Mouse (Mus musculus) spleen, adult 2 months (tissue): Measurements from ENCODE around the gene Mmrn2. TPM values are rescaled to one million over a fixed set of nuclear protein-coding genes. Genes with fewer than 3 reads are reported as not detected.

Source experiments
- DNase-seq, 2 experiments: peaks; one replicate each; pipeline versions ENCODE4 v3.0.0 to v3.0.0-alpha.2; 2012 to 2021; ENCODE audit warnings: low spot score in 2 of 2, low read depth in 1 of 2
- H3K27ac ChIP-seq: fragments of 200-500 bp; 2 replicates; pipeline ENCODE4 v1.5.1; 2012; ENCODE audit warnings: low read length, inconsistent platforms; ENCODE audit not compliant: insufficient read depth
- H3K27me3 ChIP-seq: fragments of 200-500 bp; 2 replicates; pipeline ENCODE4 v1.6.1; 2012; ENCODE audit warnings: mild to moderate bottlenecking, moderate library complexity, low read length, inconsistent platforms; ENCODE audit not compliant: control insufficient read depth, insufficient read depth
- H3K36me3 ChIP-seq: fragments of 200-500 bp; 2 replicates; pipeline ENCODE4 v1.6.1; 2012; ENCODE audit warnings: mild to moderate bottlenecking, low read length, inconsistent platforms; ENCODE audit not compliant: control insufficient read depth, insufficient read depth
- H3K4me1 ChIP-seq: fragments of 200-500 bp; 2 replicates; pipeline ENCODE4 v1.6.1; 2011; ENCODE audit warnings: inconsistent platforms; ENCODE audit not compliant: control insufficient read depth, insufficient read depth, insufficient read length
- H3K4me3 ChIP-seq: fragments of 200-500 bp; 2 replicates; pipeline ENCODE4 v1.5.1; 2011; ENCODE audit warnings: mild to moderate bottlenecking, inconsistent platforms; ENCODE audit not compliant: insufficient read depth, insufficient read length; ENCODE audit errors: extremely low read depth
- CTCF ChIP-seq: fragments of 200-500 bp; IDR thresholded peaks from 2 replicates; pipeline ENCODE4 v1.5.1; 2011; ENCODE audit warnings: mild to moderate bottlenecking, inconsistent platforms; ENCODE audit not compliant: insufficient read depth, insufficient read length, insufficient replicate concordance; ENCODE audit errors: extremely low read depth
- POLR2A ChIP-seq: fragments of 200-500 bp; IDR thresholded peaks from 2 replicates; pipeline ENCODE4 v1.6.1; 2011; ENCODE audit warnings: low read depth, low read length, inconsistent platforms
- WGBS: fragments of 180-500 bp; shearing (Covaris S2); methylation state at CpG from one replicate; pipeline ENCODE4 v1.1.7; 2018; 5-methylcytosine and 5-hydroxymethylcytosine counted together
- polyA plus RNA-seq: library from polyadenylated mRNA; depleted of rRNA; stranded (reverse); fragments of >200 nt; gene quantifications from 2 replicates; pipeline ENCODE4 v1.2.3, GENCODE M21; 2012

Gene Mmrn2
- polyA plus RNA-seq, 1 experiment: 8.9 TPM

DNA sequence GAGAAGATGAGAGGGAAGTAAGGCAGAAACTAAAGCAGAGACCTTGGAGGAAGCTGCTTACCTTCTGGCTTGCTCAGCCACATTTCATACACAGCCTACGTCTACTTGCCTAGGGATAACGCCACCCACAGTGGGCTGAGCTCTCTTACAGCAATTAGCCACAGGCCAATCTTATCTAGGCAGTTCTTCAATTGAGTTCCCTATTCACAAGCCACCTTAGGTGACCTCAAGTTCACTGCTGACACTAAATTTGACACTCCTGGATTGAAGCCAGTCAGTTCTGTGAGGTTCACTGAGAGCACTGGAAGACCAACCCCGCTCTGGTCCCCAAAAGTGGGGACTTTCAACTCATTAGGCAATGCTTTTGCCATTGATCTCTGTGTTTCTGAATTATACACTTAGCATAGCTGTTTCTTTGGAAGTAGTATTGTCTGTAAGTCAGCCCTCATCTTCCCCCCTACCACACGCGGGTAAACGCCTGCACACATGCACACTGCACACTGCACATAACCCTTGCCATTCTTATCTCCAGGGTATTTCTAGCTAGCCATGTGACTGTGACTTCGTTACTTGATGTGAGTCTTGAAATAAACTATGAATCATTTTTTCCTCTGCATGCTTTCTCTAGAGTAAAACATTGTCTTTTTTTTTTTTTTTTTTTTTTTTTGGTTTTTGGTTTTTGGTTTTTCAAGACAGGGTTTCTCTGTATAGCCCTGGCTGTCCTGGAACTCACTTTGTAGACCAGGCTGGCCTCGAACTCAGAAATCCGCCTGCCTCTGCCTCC lies 7.8 kb downstream of the Mmrn2 start:
- 89% methylated on average over 9 of the region's 9 CpGs for WGBS
- no peaks in the 10 kb centered on the region for H3K36me3 ChIP-seq
- H3K4me3 ChIP-seq: no peak overlapping the region
- no peak for TF ChIP-seq POLR2A
- no peak for TF ChIP-seq CTCF
- no peaks in the 10 kb centered on the region for H3K4me1 ChIP-seq
- H3K27me3 ChIP-seq: no peaks in the 10 kb centered on the region
- no peak for DNase-seq
- no peak overlapping the region for H3K27ac ChIP-seq

DNA sequence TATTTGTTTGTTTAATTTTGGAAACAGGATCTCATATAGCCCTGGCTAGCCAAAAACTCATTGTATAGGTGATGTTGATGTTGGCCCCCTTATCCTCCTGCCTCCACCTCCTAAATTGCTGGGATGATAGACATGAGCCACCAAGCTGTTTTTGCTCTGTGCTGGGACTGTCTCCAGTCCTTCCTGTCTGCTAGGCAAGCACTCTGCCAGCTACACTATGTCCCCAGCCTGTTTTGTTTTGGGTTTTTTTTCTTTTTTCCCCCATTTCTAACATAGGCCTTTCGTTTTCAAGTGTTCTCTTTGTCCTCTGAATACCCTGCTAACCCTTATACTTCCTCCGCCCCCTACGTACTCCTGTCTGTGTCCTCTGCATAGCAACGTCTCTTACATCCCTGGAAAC lies 18.0 kb downstream of the Mmrn2 start:
- H3K27ac ChIP-seq: no peak overlapping the region
- no peaks in the 10 kb centered on the region for H3K4me1 ChIP-seq
- no peak overlapping the region for H3K4me3 ChIP-seq
- 80% methylated on average over 4 of the region's 4 CpGs for WGBS
- no peak for DNase-seq
- no peaks in the 10 kb centered on the region for H3K36me3 ChIP-seq
- no peaks in the 10 kb centered on the region for H3K27me3 ChIP-seq
- TF ChIP-seq POLR2A (no peak), CTCF (no peak)

- Histone ChIP-seq H3K27ac (no peak overlapping the region), H3K27me3 (no peaks in the 10 kb centered on the region), H3K36me3 (no peaks in the 10 kb centered on the region), H3K4me1 (no peaks in the 10 kb centered on the region), H3K4me3 (no peak overlapping the region)
- no peak for TF ChIP-seq POLR2A
- TF ChIP-seq CTCF: no peak
- no peak for DNase-seq
- 90% methylated on average over 5 of the region's 5 CpGs for WGBS
Observed at GRCm38 (mm10) chr14:34397871-34398270, 22.6 kb downstream of the Mmrn2 start.

GRCm38 (mm10) chr14:34398901-34399300 lies 23.6 kb downstream of the Mmrn2 start:
- Histone ChIP-seq H3K27me3 (no peaks in the 10 kb centered on the region), H3K27ac (no peak overlapping the region), H3K4me1 (no peaks in the 10 kb centered on the region), H3K36me3 (no peaks in the 10 kb centered on the region), H3K4me3 (no peak overlapping the region)
- WGBS: 88% methylated on average over 21 of the region's 21 CpGs
- no peak for DNase-seq
- TF ChIP-seq CTCF (no peak), POLR2A (no peak)

- WGBS: 89% methylated on average over 6 of the region's 6 CpGs
- Histone ChIP-seq H3K4me3 (no peak overlapping the region), H3K27ac (no peak overlapping the region), H3K27me3 (no peaks in the 10 kb centered on the region), H3K36me3 (no peaks in the 10 kb centered on the region), H3K4me1 (no peaks in the 10 kb centered on the region)
- no peak for DNase-seq
- TF ChIP-seq CTCF (no peak), POLR2A (no peak)
Observed at GRCm38 (mm10) chr14:34399301-34399700, 24.0 kb downstream of the Mmrn2 start.

DNA sequence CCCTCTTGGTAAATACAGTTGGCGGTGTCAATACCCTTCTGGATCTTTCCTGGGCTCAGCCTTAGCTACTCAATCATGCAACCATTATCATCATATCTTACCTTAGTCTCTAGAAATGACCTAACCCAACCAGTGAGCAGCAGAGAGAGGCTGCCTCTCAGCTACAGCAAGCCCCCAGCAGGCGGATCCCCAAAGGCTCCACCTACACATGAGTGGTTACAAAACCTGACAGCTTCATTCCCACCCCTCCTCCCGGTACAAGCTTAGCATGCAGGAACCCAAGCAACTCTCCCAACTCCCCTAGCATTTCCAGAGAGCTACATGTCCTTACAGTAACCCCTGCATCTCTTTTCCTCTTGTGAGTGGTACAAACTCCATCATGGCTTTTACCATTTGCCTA lies 24.8 kb downstream of the Mmrn2 start:
- H3K4me1 ChIP-seq: no peaks in the 10 kb centered on the region
- no peaks in the 10 kb centered on the region for H3K27me3 ChIP-seq
- no peak for TF ChIP-seq POLR2A
- TF ChIP-seq CTCF: no peak
- no peaks in the 10 kb centered on the region for H3K36me3 ChIP-seq
- no peak overlapping the region for H3K27ac ChIP-seq
- no peak for DNase-seq
- 90% methylated on average over 3 of the region's 3 CpGs for WGBS
- no peak overlapping the region for H3K4me3 ChIP-seq

DNA sequence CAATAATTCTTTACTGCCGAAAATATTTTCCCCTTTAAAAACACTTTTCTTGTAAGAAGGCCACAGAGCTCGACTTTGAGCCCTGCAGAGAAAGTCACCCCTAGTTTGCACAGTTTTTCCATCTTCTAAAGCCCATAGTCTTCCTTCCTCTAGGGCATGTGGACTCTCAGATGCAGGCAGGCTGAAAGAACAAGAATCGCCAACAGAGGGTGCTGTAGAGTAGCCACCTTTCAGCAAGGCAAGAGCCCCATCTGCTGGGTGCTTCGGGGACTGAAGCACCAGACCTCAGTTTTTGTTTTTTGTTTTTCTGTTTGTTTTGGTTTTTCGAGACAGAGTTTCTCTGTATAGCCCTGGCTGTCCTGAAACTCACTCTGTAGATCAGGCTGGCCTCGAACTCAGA lies 25.9 kb downstream of the Mmrn2 start:
- Histone ChIP-seq H3K4me1 (no peaks in the 10 kb centered on the region), H3K27ac (no peak overlapping the region), H3K36me3 (no peaks in the 10 kb centered on the region), H3K27me3 (no peaks in the 10 kb centered on the region), H3K4me3 (no peak overlapping the region)
- peak; percentile 43 to 54 for DNase-seq
- TF ChIP-seq POLR2A: no peak
- TF ChIP-seq CTCF: peak; percentile 99; the same call in 1 of the 2 replicates
- whole genome bisulfite sequencing: 32% methylated on average over 6 of the region's 6 CpGs
